Mouse (Mus musculus) ES-Bruce4 (cell line): Measurements from ENCODE around the gene Aunip.

ENCODE experiments used
- CTCF ChIP-seq: IDR thresholded peaks from one replicate; pipeline ENCODE4 v1.8.1; 2011; ENCODE audit warnings: low read depth, low read length
- EP300 ChIP-seq: IDR thresholded peaks from 2 replicates; pipeline ENCODE4 v1.6.1; 2011; ENCODE audit warnings: low read depth, low read length; ENCODE audit not compliant: insufficient read depth
- POLR2A ChIP-seq: IDR thresholded peaks from one replicate; pipeline ENCODE4 v1.8.1; 2011; ENCODE audit warnings: low read length; ENCODE audit not compliant: insufficient read depth

DNA sequence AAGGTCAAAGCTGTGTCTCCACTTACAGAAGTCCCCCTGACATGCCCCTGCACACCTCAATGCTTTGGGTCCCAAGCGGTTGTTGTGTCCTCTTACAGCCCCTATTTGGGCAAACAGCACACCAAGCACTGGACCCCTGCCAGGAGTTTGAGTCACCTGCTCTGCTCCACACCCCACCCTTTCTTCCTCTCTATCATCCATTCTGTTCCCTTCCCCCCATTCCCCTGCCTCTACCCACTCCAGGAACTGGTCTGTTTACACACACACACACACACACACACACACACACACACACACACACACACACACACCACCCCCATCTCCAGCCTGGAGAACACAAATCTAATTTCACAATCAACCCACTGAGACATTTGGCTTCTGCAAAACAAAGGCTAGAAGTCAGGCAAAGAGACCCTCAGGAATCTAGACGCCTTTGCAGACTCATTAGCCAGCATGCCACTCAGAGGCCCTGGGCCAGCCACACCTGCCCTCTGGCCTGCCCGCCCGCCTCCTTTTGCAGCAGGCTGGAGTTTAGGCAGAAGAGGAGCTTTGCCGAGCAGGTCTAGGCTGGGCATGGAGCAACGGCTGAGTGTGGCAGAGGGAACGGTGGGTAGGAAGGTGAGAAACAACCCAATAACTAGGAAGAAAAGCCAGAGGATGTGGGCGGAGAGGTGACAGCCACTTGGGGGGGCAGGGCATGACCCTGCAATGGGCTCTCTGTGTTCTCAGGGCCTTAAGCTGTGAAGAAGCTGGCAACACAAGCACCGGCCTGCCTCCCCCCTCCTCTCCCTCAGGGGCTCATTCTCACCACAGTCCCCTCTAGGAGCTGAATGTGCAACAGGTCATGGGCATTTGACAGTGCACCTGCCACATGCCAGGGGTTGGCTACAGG is 36.3 kb downstream of the Aunip start:
- TF ChIP-seq CTCF: no peak
- no peak for TF ChIP-seq POLR2A
- no peak for TF ChIP-seq EP300
